Mouse (Mus musculus): ENCODE data around the gene Dgkh. TPM values are rescaled to one million over a fixed set of nuclear protein-coding genes. Genes with fewer than 3 reads are reported as not detected.

The Dgkh gene
- 1.7 and 1.8 TPM in 2 replicates for polyA plus RNA-seq (2015; fragmentation: Nextera tagmentation; extraction: Ambion mirVana)

DNA sequence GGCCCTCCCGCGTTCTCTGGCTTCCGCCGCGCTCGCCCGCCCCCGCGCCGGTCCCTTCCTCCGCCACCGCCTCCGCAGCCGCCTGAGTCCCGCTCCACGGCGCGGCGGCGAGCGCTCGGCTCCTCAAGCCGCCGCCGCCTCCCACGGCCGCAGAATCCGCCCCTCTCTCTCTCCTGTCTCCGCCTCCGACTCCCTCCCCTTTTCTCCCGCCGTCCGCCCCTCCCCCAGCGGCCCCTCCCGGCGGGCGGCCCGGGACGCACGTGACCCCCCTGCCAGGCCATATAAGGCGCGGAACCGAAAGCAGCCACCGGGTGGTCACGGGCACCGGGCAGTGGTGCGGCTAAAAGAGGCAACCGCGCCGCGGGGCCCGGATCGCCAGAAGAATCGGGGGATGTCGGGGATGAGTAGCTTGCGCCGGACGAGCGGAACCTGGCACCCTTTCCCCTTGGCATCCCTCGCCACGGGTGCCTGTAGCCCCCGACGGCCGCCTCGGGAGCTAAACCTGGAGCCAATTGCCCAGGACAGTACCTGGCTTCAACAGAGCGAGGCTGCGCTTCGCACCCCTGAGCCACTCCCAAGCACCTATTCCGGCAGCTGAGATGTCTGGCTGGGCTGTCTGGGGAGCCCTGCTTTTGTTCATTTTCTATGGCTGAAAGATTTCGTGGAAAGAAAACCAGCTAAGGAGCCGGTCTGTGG lies at the start of gene Dgkh:
Gene Dgkh (minus strand): TSS at position 160 of the 696 bp plus-strand sequence.
- Histone ChIP-seq H3K27ac (peak within 1 kb of the TSS; percentile 73), H3K27me3 (peaks cover 30% of the 10 kb centered on the region), H3K9me3 (no peaks in the 10 kb centered on the region), H3K4me2 (peak within 1 kb of the TSS; percentile 99), H3K9ac (peak within 1 kb of the TSS; percentile 86), H3K4me1 (peaks cover 19% of the 10 kb centered on the region), H3K4me3 (peak within 1 kb of the TSS; percentile 80), H3K36me3 (no peaks in the 10 kb centered on the region)
- peak; percentile 89 for ATAC-seq (ENCODE audit: insufficient number of reproducible peaks, insufficient read depth, low FRiP score, low TSS enrichment, low read depth)
- under 1% methylated on average over 64 of the region's 71 CpGs for WGBS

GRCm38 (mm10) chr14:78777215-78777614 lies 44.6 kb upstream of the Dgkh start:
- Histone ChIP-seq H3K36me3 (no peaks in the 10 kb centered on the region), H3K4me1 (peaks cover 12% of the 10 kb centered on the region; the same call in 1 of the 2 replicates), H3K4me3 (no peak overlapping the region), H3K9ac (no peak overlapping the region), H3K4me2 (peak overlapping the region; percentile 11; the same call in 1 of the 2 replicates), H3K27ac (no peak overlapping the region), H3K27me3 (no peaks in the 10 kb centered on the region), H3K9me3 (no peaks in the 10 kb centered on the region)
- WGBS, result 65% methylated on average over 18 of the region's 18 CpGs
- ATAC-seq (ENCODE audit: insufficient number of reproducible peaks, insufficient read depth, low FRiP score, low TSS enrichment, low read depth), result no peak

- Histone ChIP-seq H3K4me2 (peak overlapping the region; percentile 11; the same call in 1 of the 2 replicates), H3K27ac (no peak overlapping the region), H3K36me3 (no peaks in the 10 kb centered on the region), H3K4me1 (peaks cover 12% of the 10 kb centered on the region; the same call in 1 of the 2 replicates), H3K4me3 (no peak overlapping the region), H3K9me3 (no peaks in the 10 kb centered on the region), H3K9ac (no peak overlapping the region), H3K27me3 (no peaks in the 10 kb centered on the region)
- no peak for ATAC-seq (ENCODE audit: insufficient number of reproducible peaks, insufficient read depth, low FRiP score, low TSS enrichment, low read depth)
- 29% methylated on average over 8 of the region's 8 CpGs for WGBS
These were observed 44.1 kb upstream of the Dgkh start for GRCm38 (mm10) chr14:78776659-78777058.

DNA sequence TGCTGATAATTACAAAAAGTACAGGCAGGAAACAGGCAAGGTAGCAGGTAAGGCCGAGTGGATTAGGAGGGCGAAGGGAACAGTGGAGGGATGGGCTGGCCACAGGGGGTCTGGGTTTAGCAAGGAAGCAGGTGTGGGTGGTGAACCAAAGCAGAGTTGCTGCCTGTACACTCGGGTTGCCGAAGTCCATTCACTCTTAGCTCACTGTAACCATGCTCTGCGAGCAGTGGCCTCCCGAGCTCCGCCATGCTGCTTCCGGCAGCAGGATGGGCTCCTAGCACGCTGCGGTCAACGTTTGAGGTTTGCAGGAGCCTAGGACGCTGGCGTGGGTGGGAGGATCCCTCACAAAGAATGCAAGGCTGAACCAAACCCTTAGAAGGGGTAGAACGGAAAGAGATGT lies 43.1 kb upstream of the Dgkh start:
- no peaks in the 10 kb centered on the region for H3K36me3 ChIP-seq
- H3K9me3 ChIP-seq, result no peaks in the 10 kb centered on the region
- H3K4me3 ChIP-seq, result no peak overlapping the region
- no peak for ATAC-seq (ENCODE audit: insufficient number of reproducible peaks, insufficient read depth, low FRiP score, low TSS enrichment, low read depth)
- no peak overlapping the region for H3K9ac ChIP-seq
- H3K4me2 ChIP-seq, result no peak overlapping the region
- H3K27ac ChIP-seq, result no peak overlapping the region
- 69% methylated on average over 14 of the region's 14 CpGs for WGBS
- H3K4me1 ChIP-seq, result peaks cover 12% of the 10 kb centered on the region; the same call in 1 of the 2 replicates
- H3K27me3 ChIP-seq, result no peaks in the 10 kb centered on the region

- WGBS, result 52% methylated on average over 6 of the region's 6 CpGs
- ATAC-seq (ENCODE audit: insufficient number of reproducible peaks, insufficient read depth, low FRiP score, low TSS enrichment, low read depth), result no peak
These were observed 42.6 kb upstream of the Dgkh start for GRCm38 (mm10) chr14:78775226-78775625.

GRCm38 (mm10) chr14:78770457-78770856 lies 37.9 kb upstream of the Dgkh start:
- no peaks in the 10 kb centered on the region for H3K4me1 ChIP-seq
- H3K27ac ChIP-seq, result no peak overlapping the region
- H3K9me3 ChIP-seq, result no peaks in the 10 kb centered on the region
- no peak overlapping the region for H3K4me3 ChIP-seq
- WGBS, result 42% methylated on average over 3 of the region's 3 CpGs
- H3K36me3 ChIP-seq, result no peaks in the 10 kb centered on the region
- no peak overlapping the region for H3K4me2 ChIP-seq
- no peak overlapping the region for H3K9ac ChIP-seq
- ATAC-seq (ENCODE audit: insufficient number of reproducible peaks, insufficient read depth, low FRiP score, low TSS enrichment, low read depth), result no peak
- no peaks in the 10 kb centered on the region for H3K27me3 ChIP-seq

More at GRCm38 (mm10) chr14:78775226-78775625, 42.6 kb upstream of the Dgkh start:
- Histone ChIP-seq H3K4me3 (no peak overlapping the region), H3K36me3 (no peaks in the 10 kb centered on the region), H3K4me2 (no peak overlapping the region), H3K9me3 (no peaks in the 10 kb centered on the region), H3K4me1 (peaks cover 12% of the 10 kb centered on the region; the same call in 1 of the 2 replicates), H3K9ac (no peak overlapping the region), H3K27me3 (no peaks in the 10 kb centered on the region), H3K27ac (no peak overlapping the region)

DNA sequence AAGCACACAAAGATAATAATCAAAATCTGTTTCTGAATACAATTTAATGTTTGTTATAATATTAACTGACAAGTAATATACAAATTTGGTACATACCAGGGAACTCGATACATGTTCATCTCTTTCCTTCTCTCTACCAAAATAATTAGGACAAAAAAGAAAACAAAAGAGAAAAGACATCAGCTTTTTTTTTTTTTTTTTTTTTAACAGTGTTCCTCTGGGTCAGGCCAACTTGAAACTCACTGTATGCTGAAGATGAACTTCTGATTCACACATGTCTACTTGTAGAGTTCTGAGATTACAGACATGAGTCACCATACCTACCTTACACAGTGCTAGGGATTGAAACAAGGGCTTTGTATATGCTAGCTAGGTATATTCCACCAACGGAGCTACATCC lies 28.5 kb upstream of the Dgkh start:
- Histone ChIP-seq H3K9me3 (no peaks in the 10 kb centered on the region), H3K9ac (no peak overlapping the region), H3K36me3 (no peaks in the 10 kb centered on the region), H3K27me3 (no peaks in the 10 kb centered on the region), H3K4me3 (no peak overlapping the region), H3K27ac (no peak overlapping the region), H3K4me1 (no peaks in the 10 kb centered on the region), H3K4me2 (no peak overlapping the region)
- WGBS, result 84% methylated on average over 2 of the region's 2 CpGs
- no peak for ATAC-seq (ENCODE audit: insufficient number of reproducible peaks, insufficient read depth, low FRiP score, low TSS enrichment, low read depth)

- Histone ChIP-seq H3K4me2 (no peak overlapping the region), H3K9me3 (no peaks in the 10 kb centered on the region), H3K4me3 (no peak overlapping the region), H3K27ac (no peak overlapping the region), H3K4me1 (no peaks in the 10 kb centered on the region), H3K27me3 (no peaks in the 10 kb centered on the region), H3K9ac (no peak overlapping the region), H3K36me3 (no peaks in the 10 kb centered on the region)
- no peak for ATAC-seq (ENCODE audit: insufficient number of reproducible peaks, insufficient read depth, low FRiP score, low TSS enrichment, low read depth)
- 48% methylated on average over 3 of the region's 3 CpGs for WGBS
These were observed 26.9 kb upstream of the Dgkh start for GRCm38 (mm10) chr14:78759491-78759890.

- H3K9me3 ChIP-seq, result no peaks in the 10 kb centered on the region
- no peak overlapping the region for H3K27ac ChIP-seq
- H3K36me3 ChIP-seq, result no peaks in the 10 kb centered on the region
- H3K4me2 ChIP-seq, result no peak overlapping the region
- 79% methylated on average over 1 of the region's 1 CpGs for WGBS
- ATAC-seq (ENCODE audit: insufficient number of reproducible peaks, insufficient read depth, low FRiP score, low TSS enrichment, low read depth), result no peak
- no peak overlapping the region for H3K9ac ChIP-seq
- H3K4me1 ChIP-seq, result no peaks in the 10 kb centered on the region
- H3K4me3 ChIP-seq, result no peak overlapping the region
- no peaks in the 10 kb centered on the region for H3K27me3 ChIP-seq
These were observed 22.7 kb upstream of the Dgkh start for GRCm38 (mm10) chr14:78755316-78755715.

DNA sequence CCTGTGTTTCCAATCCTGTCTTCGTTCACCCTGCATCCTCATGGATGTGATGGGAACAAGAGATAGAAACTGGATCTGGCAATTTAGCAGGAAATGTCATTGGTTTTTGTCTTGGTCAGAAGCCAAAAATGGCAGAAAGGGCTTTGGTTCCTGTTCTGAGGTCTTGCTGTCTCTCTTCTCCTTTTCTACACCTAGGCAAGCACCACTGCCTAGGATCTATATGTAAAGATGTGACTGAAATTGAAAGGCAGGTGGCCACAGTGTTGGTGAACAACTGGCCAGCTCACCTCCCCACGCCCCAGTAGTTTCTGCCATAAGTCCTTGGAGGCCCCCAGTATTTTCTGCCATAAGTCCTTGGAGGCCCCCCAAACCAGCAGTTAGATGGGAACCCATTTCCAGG lies 16.1 kb upstream of the Dgkh start:
- H3K9me3 ChIP-seq, result no peaks in the 10 kb centered on the region
- no peak overlapping the region for H3K9ac ChIP-seq
- no peaks in the 10 kb centered on the region for H3K27me3 ChIP-seq
- no peak overlapping the region for H3K4me2 ChIP-seq
- ATAC-seq (ENCODE audit: insufficient number of reproducible peaks, insufficient read depth, low FRiP score, low TSS enrichment, low read depth), result no peak
- H3K36me3 ChIP-seq, result no peaks in the 10 kb centered on the region
- peaks cover 8% of the 10 kb centered on the region for H3K4me1 ChIP-seq
- no peak overlapping the region for H3K27ac ChIP-seq
- WGBS, result 90% methylated on average over 2 of the region's 2 CpGs
- H3K4me3 ChIP-seq, result no peak overlapping the region

DNA sequence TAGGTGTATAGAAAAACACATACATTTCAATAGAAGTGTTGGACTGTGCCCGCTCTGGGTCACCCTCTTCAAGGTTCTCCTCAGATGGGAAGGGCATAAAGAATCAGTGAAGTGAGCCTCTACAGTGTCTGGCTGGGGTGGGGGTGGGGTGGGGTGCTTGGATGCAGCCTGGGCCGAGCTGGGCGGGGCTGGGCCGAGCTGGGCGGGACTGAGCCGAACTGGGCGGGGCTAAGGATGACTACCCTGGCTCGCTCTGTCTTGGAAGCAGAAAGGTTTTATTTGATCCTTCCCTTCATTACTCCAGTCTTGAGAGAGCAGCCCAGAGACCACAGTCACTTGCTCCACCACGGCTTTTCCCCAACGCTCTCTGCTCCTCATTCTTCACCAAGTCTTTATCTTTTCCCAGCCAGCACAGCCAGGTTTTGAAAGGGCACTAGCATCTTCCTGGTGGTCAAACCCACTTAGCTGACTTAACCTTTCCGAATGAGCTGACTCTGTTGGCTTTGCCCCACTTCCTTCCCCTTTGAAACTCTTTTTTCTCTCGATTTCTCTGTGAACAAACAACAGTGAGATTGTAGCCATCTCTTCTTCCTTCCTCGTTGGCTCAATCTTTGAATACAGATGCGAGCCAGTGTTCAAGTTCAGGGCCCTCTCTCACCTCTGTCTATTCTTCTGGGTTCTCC lies 15.5 kb upstream of the Dgkh start:
- 52% methylated on average over 14 of the region's 14 CpGs for WGBS
- peaks cover 8% of the 10 kb centered on the region for H3K4me1 ChIP-seq
- no peak overlapping the region for H3K9ac ChIP-seq
- no peak overlapping the region for H3K4me3 ChIP-seq
- no peaks in the 10 kb centered on the region for H3K36me3 ChIP-seq
- H3K27me3 ChIP-seq, result no peaks in the 10 kb centered on the region
- H3K9me3 ChIP-seq, result no peaks in the 10 kb centered on the region
- no peak for ATAC-seq (ENCODE audit: insufficient number of reproducible peaks, insufficient read depth, low FRiP score, low TSS enrichment, low read depth)
- H3K4me2 ChIP-seq, result no peak overlapping the region
- no peak overlapping the region for H3K27ac ChIP-seq

DNA sequence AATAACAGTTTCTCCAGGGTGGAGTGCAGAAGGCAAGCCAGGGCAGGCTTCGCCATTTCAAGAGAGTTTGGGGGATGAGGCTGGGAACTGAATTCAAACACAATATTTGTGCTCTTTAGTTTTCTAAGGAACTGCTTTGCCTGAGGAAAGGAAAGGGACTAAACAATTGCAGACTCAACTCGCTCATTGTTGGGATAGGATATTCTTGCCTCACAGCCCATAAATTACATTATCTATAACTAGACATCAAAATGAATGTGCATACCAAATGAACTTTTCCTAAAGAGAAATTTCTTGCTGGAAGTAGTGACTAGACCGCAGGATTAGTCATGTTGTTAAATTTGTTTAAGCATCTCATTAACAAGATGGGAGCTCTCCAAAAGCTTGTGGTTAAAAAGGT lies 14.9 kb upstream of the Dgkh start:
- Histone ChIP-seq H3K36me3 (no peaks in the 10 kb centered on the region), H3K9me3 (no peaks in the 10 kb centered on the region), H3K4me3 (no peak overlapping the region), H3K9ac (no peak overlapping the region), H3K27ac (no peak overlapping the region), H3K4me2 (no peak overlapping the region), H3K27me3 (no peaks in the 10 kb centered on the region), H3K4me1 (peaks cover 8% of the 10 kb centered on the region)
- 62% methylated on average over 3 of the region's 3 CpGs for WGBS
- ATAC-seq (ENCODE audit: insufficient number of reproducible peaks, insufficient read depth, low FRiP score, low TSS enrichment, low read depth), result no peak

Data from embryonic facial prominence, embryonic 13.5 days (tissue).